Mouse (Mus musculus) forebrain, embryonic 12.5 days (tissue): ENCODE measurements around the gene Kif1c. TPM values are rescaled to one million over a fixed set of nuclear protein-coding genes. Genes with fewer than 3 reads are reported as not detected.

Source experiments
- ATAC-seq: fragments of 200-750 bp; cut with Nextera tagmentation; 2 replicates; pipeline ENCODE4 v1.8.0; 2017; ENCODE audit warnings: moderate TSS enrichment; ENCODE audit not compliant: low FRiP score
- H3K27ac ChIP-seq: fragments of 300-500 bp; sonication (generic); 2 replicates; pipeline ENCODE4 v1.5.1; 2016; ENCODE audit warnings: mild to moderate bottlenecking
- H3K27me3 ChIP-seq: fragments of 300-500 bp; sonication (generic); 2 replicates; pipeline ENCODE4 v1.6.1; 2016; ENCODE audit warnings: mild to moderate bottlenecking
- H3K36me3 ChIP-seq: fragments of 300-500 bp; sonication (generic); replicated peaks from 2 replicates; pipeline ENCODE4 v1.6.1; 2016; ENCODE audit warnings: mild to moderate bottlenecking
- H3K4me1 ChIP-seq: fragments of 300-500 bp; sonication (generic); 2 replicates; pipeline ENCODE4 v1.6.1; 2016
- H3K4me2 ChIP-seq: fragments of 300-500 bp; sonication (generic); 2 replicates; pipeline ENCODE4 v1.6.1; 2016; ENCODE audit warnings: mild to moderate bottlenecking, moderate library complexity
- H3K4me3 ChIP-seq: fragments of 300-500 bp; sonication (generic); replicated peaks from 2 replicates; pipeline ENCODE4 v1.5.1; 2016; ENCODE audit warnings: mild to moderate bottlenecking
- H3K9ac ChIP-seq: fragments of 300-500 bp; sonication (generic); 2 replicates; pipeline ENCODE4 v1.6.1; 2016; ENCODE audit warnings: mild to moderate bottlenecking
- H3K9me3 ChIP-seq: fragments of 300-500 bp; sonication (generic); 2 replicates; pipeline ENCODE4 v1.6.1; 2016
- WGBS: fragments of 180-500 bp; shearing (Covaris S2); methylation state at CpG from one replicate; pipeline ENCODE4 v1.1.7; 2016; 5-methylcytosine and 5-hydroxymethylcytosine counted together
- polyA plus RNA-seq: library from polyadenylated mRNA; unstranded; fragments of >200 nt; fragmentation: Nextera tagmentation; extraction: Ambion mirVana; gene quantifications from 2 replicates; pipeline ENCODE4 v1.2.1, GENCODE M21; 2016

Kif1c gene
- polyA plus RNA-seq, 1 experiment from 2014 or later, result 3.2 TPM

DNA sequence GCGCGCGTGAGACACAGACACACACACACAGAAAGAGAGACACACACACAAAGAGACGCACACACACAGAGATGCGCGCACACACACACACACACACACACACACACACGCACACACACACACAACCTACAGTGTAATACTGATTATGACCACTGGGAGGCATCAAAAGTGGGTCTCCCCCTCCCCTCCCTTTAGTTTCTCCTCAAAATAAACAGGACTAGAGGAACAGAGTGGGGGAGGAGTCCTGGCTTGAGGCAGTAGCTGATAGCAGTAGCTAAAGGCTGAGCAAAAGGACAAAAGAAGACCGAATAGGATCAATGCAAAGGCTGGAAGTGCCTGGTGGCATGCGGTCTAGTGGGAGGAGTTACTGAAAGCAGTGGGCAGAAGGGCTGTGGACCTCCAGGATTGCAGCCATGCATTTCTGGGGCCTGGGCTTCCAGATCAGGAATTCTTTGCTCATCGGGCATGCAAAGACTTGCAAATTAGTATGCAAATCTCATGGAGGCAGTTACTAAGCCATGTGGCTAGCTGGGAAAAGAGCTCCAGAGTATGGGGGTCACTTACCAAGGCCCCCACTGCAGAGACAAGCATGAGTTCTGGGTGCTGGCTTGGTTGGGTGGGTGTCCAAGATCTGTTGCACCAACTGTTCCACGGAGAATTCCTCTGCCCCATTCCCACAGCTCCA is 18.3 kb upstream of the Kif1c start:
- peak overlapping the region; percentile 12 for H3K9ac ChIP-seq
- H3K4me2 ChIP-seq, result peak overlapping the region; percentile 28
- H3K36me3 ChIP-seq, result peaks cover 47% of the 10 kb centered on the region

DNA sequence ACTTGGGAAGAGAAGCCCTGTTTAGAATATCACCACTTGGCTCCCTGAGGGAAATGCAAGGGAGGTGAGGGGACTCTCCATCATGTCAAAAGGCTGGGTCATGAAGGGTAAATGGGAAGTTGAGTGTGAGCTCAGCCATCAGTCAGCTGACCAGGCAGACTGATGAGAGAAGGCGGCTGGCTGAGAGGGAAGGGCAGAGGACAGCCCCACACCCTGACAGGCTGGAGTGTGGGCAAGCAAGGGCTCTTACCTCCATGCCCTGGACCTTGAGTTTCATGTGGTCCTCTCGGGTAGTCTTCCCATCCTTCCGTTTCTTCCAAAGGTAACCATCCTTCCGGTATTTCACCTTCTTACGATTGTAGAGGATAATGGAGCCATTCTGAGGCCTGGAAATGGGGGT is 16.7 kb upstream of the Kif1c start:
- Histone ChIP-seq H3K4me1 (peaks cover 36% of the 10 kb centered on the region), H3K36me3 (peaks cover 47% of the 10 kb centered on the region), H3K4me2 (no peak overlapping the region), H3K9ac (no peak overlapping the region), H3K27ac (no peak overlapping the region), H3K9me3 (no peaks in the 10 kb centered on the region), H3K4me3 (no peak overlapping the region), H3K27me3 (no peaks in the 10 kb centered on the region)
- no peak for ATAC-seq
- WGBS, result 93% methylated on average over 5 of the region's 5 CpGs

More for the DNA sequence above, 18.3 kb upstream of the Kif1c start:
- Histone ChIP-seq H3K9me3 (no peaks in the 10 kb centered on the region), H3K4me1 (peaks cover 26% of the 10 kb centered on the region), H3K27ac (peak overlapping the region; percentile 83), H3K4me3 (no peak overlapping the region), H3K27me3 (no peaks in the 10 kb centered on the region)
- ATAC-seq, result peak; percentile 87
- 11% methylated on average over 11 of the region's 11 CpGs for WGBS

DNA sequence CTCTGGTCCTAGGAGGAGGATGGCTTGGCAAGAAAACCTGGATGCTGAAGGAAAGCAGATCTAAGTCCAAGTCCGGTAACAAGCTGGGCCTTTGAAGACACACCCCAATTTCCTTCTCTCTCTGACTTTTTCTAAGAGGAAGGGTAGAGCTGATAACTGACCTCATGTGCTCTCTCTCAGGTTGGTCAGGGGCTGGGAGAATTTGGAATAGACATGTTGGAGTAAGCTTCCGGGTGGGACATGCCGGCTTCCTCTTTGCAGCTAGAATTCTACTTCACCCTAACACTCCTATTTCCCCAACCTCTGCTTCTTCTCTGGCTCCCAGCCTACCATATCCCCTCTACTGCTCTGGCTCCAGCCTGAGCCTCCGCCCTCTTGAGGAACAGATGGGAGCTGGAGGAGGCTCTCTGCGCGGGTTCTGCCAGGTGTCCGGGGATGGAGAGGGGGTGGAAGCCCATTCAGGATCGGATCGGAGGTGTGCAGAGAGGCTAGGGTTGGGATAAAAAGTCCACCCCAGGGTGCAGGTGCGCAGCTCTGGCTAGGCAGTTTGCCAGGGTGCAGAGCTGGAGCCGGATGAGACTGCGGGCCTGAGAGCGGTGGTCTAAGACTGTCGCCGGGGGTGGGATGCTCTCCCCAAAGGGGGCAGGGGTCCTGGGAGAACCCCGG is 13.3 kb upstream of the Kif1c start:
- Histone ChIP-seq H3K4me2 (peak overlapping the region; percentile 86), H3K4me1 (peaks cover 33% of the 10 kb centered on the region), H3K36me3 (peaks cover 27% of the 10 kb centered on the region), H3K9ac (peak overlapping the region; percentile 84), H3K4me3 (peak overlapping the region; percentile 84), H3K9me3 (no peaks in the 10 kb centered on the region), H3K27me3 (no peaks in the 10 kb centered on the region), H3K27ac (peak overlapping the region; percentile 78)
- ATAC-seq, result peak; percentile 74
- WGBS, result 4% methylated on average over 16 of the region's 16 CpGs

DNA sequence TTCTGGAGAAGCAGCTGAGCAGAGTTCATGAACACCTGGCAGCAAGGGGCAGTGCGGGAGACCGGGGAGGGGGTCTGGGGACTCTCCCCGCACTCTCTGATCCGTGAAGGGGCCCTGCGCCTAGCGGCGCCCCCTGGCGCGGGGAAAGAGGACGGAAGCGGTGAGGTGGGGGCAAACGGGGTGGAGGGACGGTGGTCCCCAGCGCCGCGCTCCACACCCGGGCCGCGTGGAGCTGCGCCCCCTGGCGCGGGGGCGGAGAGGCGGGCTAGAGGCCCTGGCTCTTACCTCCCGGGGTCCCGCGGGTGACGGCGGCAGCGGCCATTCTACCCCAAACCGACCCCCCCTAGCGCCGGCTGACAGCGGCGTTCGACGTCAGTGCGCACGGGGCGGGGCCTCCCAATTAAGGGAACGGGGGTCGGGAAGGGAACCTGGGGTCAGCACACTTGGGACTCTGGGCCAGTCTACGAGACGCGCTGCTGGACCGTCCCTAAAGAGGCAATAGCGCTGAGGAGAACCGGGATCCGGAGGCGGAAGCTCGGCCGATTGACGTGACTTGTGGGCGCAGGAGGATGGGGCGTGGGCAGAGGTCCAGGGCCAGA is 12.6 kb upstream of the Kif1c start, which contains the start of gene Camta2:
Gene Camta2 (minus strand): TSS at position 505 of the 599 bp plus-strand sequence.
- ATAC-seq, result peak; percentile 86
- under 1% methylated on average over 47 of the region's 55 CpGs for WGBS
- H3K36me3 ChIP-seq, result peaks cover 24% of the 10 kb centered on the region
- H3K9ac ChIP-seq, result peak within 1 kb of the TSS; percentile 84
- H3K4me1 ChIP-seq, result peaks cover 26% of the 10 kb centered on the region
- H3K27me3 ChIP-seq, result no peaks in the 10 kb centered on the region
- H3K4me3 ChIP-seq, result peak within 1 kb of the TSS; percentile 84
- peak within 1 kb of the TSS; percentile 78 for H3K27ac ChIP-seq
- peak within 1 kb of the TSS; percentile 86 for H3K4me2 ChIP-seq
- no peaks in the 10 kb centered on the region for H3K9me3 ChIP-seq

DNA sequence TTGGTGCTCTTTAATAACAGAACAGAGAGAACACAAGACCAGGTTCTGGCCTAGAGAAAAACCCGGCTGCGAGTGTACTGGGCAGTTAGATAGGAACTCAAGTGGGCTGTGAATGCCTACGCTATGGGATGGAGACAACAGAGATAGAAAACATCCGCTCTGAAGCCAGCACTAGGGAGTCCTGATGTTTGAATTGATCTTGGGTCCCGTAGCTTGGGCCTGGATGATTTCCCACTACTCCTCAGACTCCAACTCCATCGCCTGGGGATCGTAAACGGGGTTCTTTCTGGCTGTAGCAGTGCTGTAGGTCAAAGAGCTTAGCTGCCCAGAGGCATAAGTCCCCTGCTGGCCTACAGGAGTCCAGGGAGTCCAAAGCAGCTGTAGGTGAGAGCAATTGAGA is 12.0 kb upstream of the Kif1c start:
- peaks cover 24% of the 10 kb centered on the region for H3K4me1 ChIP-seq
- H3K27ac ChIP-seq, result peak overlapping the region; percentile 78
- 15% methylated on average over 8 of the region's 8 CpGs for WGBS
- H3K9ac ChIP-seq, result peak overlapping the region; percentile 84
- H3K27me3 ChIP-seq, result no peaks in the 10 kb centered on the region
- peak overlapping the region; percentile 84 for H3K4me3 ChIP-seq
- peaks cover 17% of the 10 kb centered on the region for H3K36me3 ChIP-seq
- H3K4me2 ChIP-seq, result peak overlapping the region; percentile 86
- no peak for ATAC-seq
- no peaks in the 10 kb centered on the region for H3K9me3 ChIP-seq

DNA sequence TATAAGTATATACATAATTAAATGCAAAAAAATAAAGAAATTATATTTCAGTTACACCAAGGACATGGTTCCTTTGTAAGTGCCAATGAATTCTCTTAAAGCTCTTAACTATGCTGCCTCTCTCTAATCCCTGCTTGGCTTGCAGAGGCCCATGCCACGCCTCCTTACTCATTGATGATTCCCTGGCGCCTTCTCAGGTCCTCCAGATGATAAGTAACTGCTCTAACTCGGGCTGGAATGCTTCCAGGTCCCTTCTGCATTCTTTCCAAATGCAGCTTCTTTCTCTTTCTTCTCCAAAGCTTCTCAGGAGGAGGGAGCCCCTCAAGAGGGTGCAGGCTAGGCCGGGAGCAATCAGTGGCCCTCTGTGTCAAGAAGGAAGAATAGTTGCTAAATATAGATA is 10.8 kb upstream of the Kif1c start:
- H3K4me1 ChIP-seq, result peaks cover 24% of the 10 kb centered on the region
- H3K4me2 ChIP-seq, result no peak overlapping the region
- WGBS, result 57% methylated on average over 4 of the region's 4 CpGs
- H3K27ac ChIP-seq, result no peak overlapping the region
- H3K9me3 ChIP-seq, result no peaks in the 10 kb centered on the region
- ATAC-seq, result no peak
- no peak overlapping the region for H3K4me3 ChIP-seq
- H3K36me3 ChIP-seq, result 0 out of 2 replicates have a peak, but pooled peaks cover 8% of the 10 kb centered on the region
- no peaks in the 10 kb centered on the region for H3K27me3 ChIP-seq
- H3K9ac ChIP-seq, result no peak overlapping the region

DNA sequence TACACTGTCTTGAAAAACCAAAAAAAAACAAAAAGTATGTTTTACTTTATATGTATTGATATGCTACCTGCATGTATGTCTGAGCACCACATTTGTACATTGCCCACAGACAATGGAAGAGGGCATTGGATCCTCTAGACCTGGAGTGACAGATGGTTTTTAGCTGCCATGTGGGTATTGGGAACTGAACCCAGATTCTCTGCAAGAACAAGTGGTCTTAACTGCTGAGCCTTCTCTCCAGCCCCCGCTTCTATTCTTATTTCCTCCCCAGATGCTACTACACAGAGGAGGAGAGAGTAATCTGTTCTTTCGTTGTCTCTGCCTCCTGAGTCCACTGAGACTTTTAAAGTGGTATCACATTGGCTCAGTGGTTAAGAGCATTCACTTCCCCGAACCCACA is 6.8 kb upstream of the Kif1c start:
- Histone ChIP-seq H3K36me3 (no peaks in the 10 kb centered on the region), H3K27ac (no peak overlapping the region), H3K4me1 (peaks cover 5% of the 10 kb centered on the region), H3K27me3 (no peaks in the 10 kb centered on the region), H3K4me2 (no peak overlapping the region), H3K4me3 (no peak overlapping the region), H3K9ac (no peak overlapping the region), H3K9me3 (no peaks in the 10 kb centered on the region)
- WGBS, result 72% methylated on average over 3 of the region's 3 CpGs
- no peak for ATAC-seq

DNA sequence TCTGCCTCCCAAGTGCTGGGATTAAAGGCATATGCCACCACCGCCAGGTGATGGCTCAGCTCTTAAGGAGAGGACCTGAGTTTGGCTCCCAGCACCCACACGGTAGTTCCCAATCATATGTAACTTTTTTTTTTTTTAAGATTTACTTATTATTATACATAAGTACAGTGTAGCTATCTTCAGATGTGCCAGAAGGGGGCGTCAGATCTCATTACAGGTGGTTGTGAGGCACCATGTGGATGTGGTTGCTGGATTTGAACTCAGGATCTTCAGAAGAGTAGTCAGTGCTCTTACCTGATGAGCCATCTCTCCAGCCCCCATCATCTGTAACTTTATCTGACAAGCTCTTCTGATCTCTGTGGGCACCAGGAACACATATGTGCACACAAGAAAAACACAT is 3.0 kb upstream of the Kif1c start:
- ATAC-seq, result no peak
- no peak overlapping the region for H3K4me2 ChIP-seq
- no peaks in the 10 kb centered on the region for H3K36me3 ChIP-seq
- 79% methylated on average over 3 of the region's 3 CpGs for WGBS
- H3K9ac ChIP-seq, result no peak overlapping the region
- H3K4me3 ChIP-seq, result no peak overlapping the region
- H3K27ac ChIP-seq, result no peak overlapping the region
- no peaks in the 10 kb centered on the region for H3K9me3 ChIP-seq
- H3K27me3 ChIP-seq, result no peaks in the 10 kb centered on the region
- H3K4me1 ChIP-seq, result peaks cover 23% of the 10 kb centered on the region

DNA sequence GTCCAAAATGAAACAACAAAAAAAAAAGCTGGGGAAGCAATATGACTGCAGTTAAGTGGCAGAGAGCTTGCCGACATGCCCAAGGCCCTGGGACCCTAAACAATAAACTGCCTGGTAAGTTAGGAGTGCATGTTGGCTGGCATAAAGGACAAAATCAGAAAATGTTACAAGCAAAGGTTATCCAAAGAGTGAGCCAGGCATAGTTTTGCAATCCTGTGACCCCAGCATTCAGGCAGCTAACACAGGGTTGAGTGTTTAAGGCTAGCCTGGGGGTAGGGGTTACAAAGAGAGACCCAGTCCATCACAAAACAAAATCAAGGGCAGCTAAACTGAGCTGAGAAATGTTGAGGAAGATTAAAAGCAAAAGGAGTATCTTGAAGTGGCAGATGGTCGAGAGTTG is 1.3 kb upstream of the Kif1c start:
- no peak overlapping the region for H3K4me3 ChIP-seq
- peaks cover 8% of the 10 kb centered on the region for H3K36me3 ChIP-seq
- H3K4me2 ChIP-seq, result no peak overlapping the region
- no peak overlapping the region for H3K27ac ChIP-seq
- ATAC-seq, result no peak
- no peak overlapping the region for H3K9ac ChIP-seq
- 69% methylated on average over 2 of the region's 2 CpGs for WGBS
- no peaks in the 10 kb centered on the region for H3K27me3 ChIP-seq
- H3K4me1 ChIP-seq, result peaks cover 28% of the 10 kb centered on the region
- H3K9me3 ChIP-seq, result no peaks in the 10 kb centered on the region

DNA sequence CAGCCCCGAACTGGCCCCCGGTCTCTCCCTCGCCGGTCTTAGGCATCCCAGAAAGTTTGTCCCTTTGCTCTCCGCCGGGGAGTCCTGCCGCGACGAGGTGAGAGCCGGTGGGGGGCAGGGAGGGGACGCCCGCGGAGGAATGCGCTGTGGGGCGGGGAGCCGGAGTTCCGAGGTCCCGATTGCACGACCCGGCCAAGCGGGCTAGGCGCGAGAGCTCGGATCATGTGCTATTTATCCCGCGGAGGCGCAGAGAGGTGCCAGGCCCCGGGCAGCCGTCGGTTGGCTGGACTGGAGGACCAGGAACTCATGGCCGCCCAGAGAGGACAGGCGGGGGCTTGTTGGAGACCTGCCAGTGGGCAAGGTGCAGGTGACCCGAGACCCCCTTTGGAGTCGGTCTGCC is 265 bp downstream of the Kif1c start:
- peak overlapping the region; percentile 88 for H3K27ac ChIP-seq
- peaks cover 23% of the 10 kb centered on the region for H3K36me3 ChIP-seq
- ATAC-seq, result peak; percentile 40
- peak overlapping the region; percentile 79 for H3K4me2 ChIP-seq
- peaks cover 28% of the 10 kb centered on the region for H3K4me1 ChIP-seq
- WGBS, result under 1% methylated on average over 33 of the region's 34 CpGs
- no peaks in the 10 kb centered on the region for H3K27me3 ChIP-seq
- peak overlapping the region; percentile 88 for H3K9ac ChIP-seq
- H3K9me3 ChIP-seq, result no peaks in the 10 kb centered on the region
- peak overlapping the region; percentile 79 for H3K4me3 ChIP-seq

DNA sequence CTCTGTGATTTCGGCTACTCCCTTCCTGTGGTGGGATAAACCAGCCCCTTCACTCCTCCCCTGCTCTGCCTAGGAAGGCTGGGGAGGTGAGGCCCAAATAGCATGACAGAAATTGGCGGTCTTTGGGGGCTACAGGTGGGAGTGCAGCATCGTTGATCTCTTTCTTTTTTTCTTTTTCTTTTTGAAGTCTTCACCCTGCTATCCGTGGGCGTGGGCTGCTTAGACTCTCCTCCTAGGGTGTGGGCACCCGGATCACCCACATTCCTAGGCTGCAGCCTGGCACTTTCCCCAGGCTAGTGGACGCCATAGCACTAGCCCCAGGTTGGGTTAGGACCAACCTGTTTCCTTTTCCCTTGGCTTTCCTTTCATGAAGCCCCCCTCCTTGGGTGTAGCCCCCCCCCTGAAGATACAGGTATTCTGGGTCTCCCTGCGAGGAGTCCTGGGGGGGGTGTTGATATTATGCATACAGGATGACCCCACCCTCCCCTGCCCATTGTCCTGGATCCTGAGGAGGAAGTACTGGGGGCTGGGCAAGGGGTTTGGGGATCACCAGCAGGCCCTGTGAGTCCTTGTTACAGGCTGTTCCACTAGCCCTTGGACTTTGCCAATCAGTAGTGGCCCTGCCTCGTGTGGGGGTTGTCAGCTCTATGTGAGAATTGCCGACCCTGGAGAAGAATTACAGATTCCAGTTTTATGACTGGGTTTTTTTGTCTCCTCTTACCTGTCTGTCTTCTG is 1.0 kb downstream of the Kif1c start:
- Histone ChIP-seq H3K4me1 (peaks cover 28% of the 10 kb centered on the region), H3K9ac (peak overlapping the region; percentile 88), H3K4me3 (peak overlapping the region; percentile 79), H3K9me3 (no peaks in the 10 kb centered on the region), H3K27ac (no peak overlapping the region), H3K4me2 (peak overlapping the region; percentile 79), H3K36me3 (peaks cover 31% of the 10 kb centered on the region), H3K27me3 (no peaks in the 10 kb centered on the region)
- 14% methylated on average over 10 of the region's 10 CpGs for WGBS
- no peak for ATAC-seq
